Mouse (Mus musculus) activated CD4-positive, CD25-positive, alpha-beta regulatory T cell, adult 9 weeks (primary cell): Measurements from ENCODE around the gene Vmn2r91. TPM values are rescaled to one million over a fixed set of nuclear protein-coding genes. Genes with fewer than 3 reads are reported as not detected.

Experiments used
- polyA plus RNA-seq: library from polyadenylated mRNA; unstranded; fragments of 100-300 nt; shearing (Covaris generic); gene quantifications from one replicate; pipeline ENCODE4 v1.2.1, GENCODE M21; 2017

Vmn2r91 gene
- polyA plus RNA-seq: not detected

GRCm38 (mm10) chr17:18084716-18085115 lies at the start of gene Vmn2r91:
TSS of gene Vmn2r91 (plus strand) at chr17:18085016.

GRCm38 (mm10) chr17:18049124-18049523 lies 35.7 kb upstream of the Vmn2r91 start, which contains the start of gene Vmn2r124:
TSS of gene Vmn2r124 (plus strand) at chr17:18049424.

GRCm38 (mm10) chr17:18151587-18151986 lies 66.8 kb downstream of the Vmn2r91 start, which contains the start of gene Vmn2r92:
TSS of gene Vmn2r92 (plus strand) at chr17:18151887.

Other genes starting within 250 kb of the Vmn2r91 start
- gene Has1, start 229.8 kb upstream of the Vmn2r91 start, polyA plus RNA-seq: not detected
- gene Fpr1, start 201.1 kb upstream of the Vmn2r91 start, polyA plus RNA-seq: 1.7 TPM
- gene Fpr2, start 197.2 kb upstream of the Vmn2r91 start, polyA plus RNA-seq: not detected
- not detected for gene Fpr3, start 197.2 kb upstream of the Vmn2r91 start, polyA plus RNA-seq
- gene Fpr-rs4, start 63.3 kb upstream of the Vmn2r91 start, polyA plus RNA-seq: not detected
- not detected for gene Vmn2r124, start 35.6 kb upstream of the Vmn2r91 start, polyA plus RNA-seq
- gene Vmn2r92, start 66.9 kb downstream of the Vmn2r91 start, polyA plus RNA-seq: 0.09 TPM
- gene Vmn2r94, start 192.7 kb downstream of the Vmn2r91 start, polyA plus RNA-seq: not detected
- gene Vmn2r93, start 213.1 kb downstream of the Vmn2r91 start, polyA plus RNA-seq: not detected